Mouse (Mus musculus) midbrain, embryonic 12.5 days (tissue): ENCODE data around the gene Olfm1. TPM values are rescaled to one million over a fixed set of nuclear protein-coding genes. Genes with fewer than 3 reads are reported as not detected.

Source experiments
- ATAC-seq: fragments of 200-750 bp; cut with Nextera tagmentation; 2 replicates; pipeline ENCODE4 v1.8.0; 2017; ENCODE audit warnings: low read depth, moderate TSS enrichment, moderate library complexity; ENCODE audit not compliant: low FRiP score
- H3K27ac ChIP-seq: fragments of 300-500 bp; sonication (generic); replicated peaks from 2 replicates; pipeline ENCODE4 v1.5.1; 2016; ENCODE audit warnings: mild to moderate bottlenecking
- H3K27me3 ChIP-seq: fragments of 300-500 bp; sonication (generic); 2 replicates; pipeline ENCODE4 v1.6.1; 2016; ENCODE audit warnings: mild to moderate bottlenecking
- H3K36me3 ChIP-seq: fragments of 300-500 bp; sonication (generic); 2 replicates; pipeline ENCODE4 v1.6.1; 2016
- H3K4me1 ChIP-seq: fragments of 300-500 bp; sonication (generic); 2 replicates; pipeline ENCODE4 v1.6.1; 2016
- H3K4me2 ChIP-seq: fragments of 300-500 bp; sonication (generic); replicated peaks from 2 replicates; pipeline ENCODE4 v1.6.1; 2016; ENCODE audit warnings: mild to moderate bottlenecking, moderate library complexity
- H3K4me3 ChIP-seq: fragments of 300-500 bp; sonication (generic); 2 replicates; pipeline ENCODE4 v1.5.1; 2016; ENCODE audit warnings: mild to moderate bottlenecking
- H3K9ac ChIP-seq: fragments of 300-500 bp; sonication (generic); replicated peaks from 2 replicates; pipeline ENCODE4 v1.6.1; 2016; ENCODE audit warnings: mild to moderate bottlenecking, moderate library complexity
- H3K9me3 ChIP-seq: fragments of 300-500 bp; sonication (generic); 2 replicates; pipeline ENCODE4 v1.6.1; 2016; ENCODE audit warnings: mild to moderate bottlenecking
- WGBS: fragments of 180-500 bp; shearing (Covaris S2); methylation state at CpG from one replicate; pipeline ENCODE4 v1.1.7; 2016; 5-methylcytosine and 5-hydroxymethylcytosine counted together
- polyA plus RNA-seq: library from polyadenylated mRNA; unstranded; fragments of >200 nt; fragmentation: Nextera tagmentation; extraction: Ambion mirVana; gene quantifications from 2 replicates; pipeline ENCODE4 v1.2.1, GENCODE M21; 2016

Olfm1 gene
- polyA plus RNA-seq = 105 and 125 TPM in 2 replicates

DNA sequence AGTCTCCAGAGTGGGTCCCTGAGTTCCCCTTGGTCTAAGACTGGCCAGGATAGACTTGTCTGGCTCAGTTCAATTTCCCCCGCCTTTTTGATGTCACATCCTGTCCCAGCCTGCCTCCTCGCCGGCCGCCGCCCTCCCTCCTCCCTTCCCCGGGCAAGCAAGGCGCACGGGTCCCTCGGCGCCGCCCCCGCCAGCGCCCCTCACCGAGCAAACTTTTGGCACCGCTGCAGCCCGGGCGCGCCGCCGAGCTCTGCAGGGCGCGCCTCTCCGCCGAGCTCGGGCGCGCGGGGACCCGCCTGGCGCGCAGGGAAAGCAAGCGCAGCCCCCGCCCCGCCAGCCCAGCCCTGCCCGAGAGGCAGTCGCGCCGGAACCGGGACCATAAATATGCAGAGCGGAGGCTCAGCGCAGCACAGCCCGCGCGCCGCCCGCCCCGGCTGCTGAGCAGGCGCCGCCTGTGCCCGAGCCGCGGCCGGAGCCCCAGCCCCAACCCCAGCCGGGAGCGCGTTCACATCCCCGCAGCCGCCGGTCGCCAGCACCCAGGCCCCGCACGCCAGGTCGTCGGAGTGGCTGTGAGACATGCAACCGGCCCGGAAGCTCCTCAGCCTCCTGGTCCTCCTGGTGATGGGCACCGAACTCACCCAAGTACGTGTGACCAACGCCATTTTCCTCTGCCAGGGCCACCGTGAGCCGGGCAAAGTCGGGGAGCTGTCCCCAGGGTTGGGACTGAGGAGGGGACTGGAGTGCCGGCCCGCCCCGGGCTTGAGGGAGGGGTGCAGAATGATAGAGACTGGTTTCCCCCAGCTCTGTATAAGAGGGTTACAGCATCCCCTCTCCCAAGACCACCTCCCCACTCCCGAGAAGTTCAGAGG lies at the start of gene Olfm1:
Olfm1 (plus strand) TSS at position 172 of the 869 bp plus-strand sequence.
- Histone ChIP-seq H3K36me3 (no peaks in the 10 kb centered on the region), H3K4me1 (peaks cover 46% of the 10 kb centered on the region), H3K4me3 (peak within 1 kb of the TSS; percentile 71), H3K4me2 (peak within 1 kb of the TSS; percentile 77), H3K27me3 (0 out of 2 replicates have a peak, but pooled peaks cover 18% of the 10 kb centered on the region), H3K9me3 (no peaks in the 10 kb centered on the region), H3K27ac (peak within 1 kb of the TSS; percentile 84), H3K9ac (peak within 1 kb of the TSS; percentile 78)
- ATAC-seq = peak; percentile 85
- 1% methylated on average over 72 of the region's 76 CpGs for WGBS

DNA sequence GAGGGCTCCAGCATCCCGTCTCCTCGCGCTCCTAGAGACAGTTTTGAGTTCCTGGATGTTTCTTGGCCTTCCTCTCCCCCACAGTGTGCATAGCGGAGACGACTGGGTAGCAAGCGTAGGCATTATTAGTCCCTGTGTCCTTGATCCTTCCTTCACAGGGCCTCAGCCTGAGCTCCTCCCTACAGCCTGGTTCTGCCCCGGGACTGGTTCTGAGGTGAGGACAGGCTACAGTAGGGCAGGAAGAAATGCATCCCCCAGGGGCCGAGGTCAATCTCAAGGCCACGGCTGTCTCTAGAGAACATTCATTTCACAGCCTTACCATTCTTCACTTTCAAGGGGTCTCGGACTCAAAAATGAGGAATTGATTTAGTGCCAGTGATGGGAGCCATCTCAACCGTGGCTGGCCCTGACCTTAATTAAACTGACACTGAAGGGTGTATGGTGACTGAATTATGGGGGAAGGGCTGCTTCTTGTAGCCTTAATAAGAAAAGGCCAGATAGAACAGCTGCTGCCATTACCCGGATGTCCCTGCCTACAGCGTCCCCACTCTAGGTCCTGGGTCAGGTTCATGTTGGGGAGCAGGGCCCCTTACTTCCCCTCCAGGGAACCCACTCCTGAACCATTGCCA lies 49.3 kb upstream of the Olfm1 start:
- no peaks in the 10 kb centered on the region for H3K9me3 ChIP-seq
- no peak overlapping the region for H3K4me3 ChIP-seq
- no peak overlapping the region for H3K9ac ChIP-seq
- no peak overlapping the region for H3K4me2 ChIP-seq
- H3K36me3 ChIP-seq = no peaks in the 10 kb centered on the region
- 65% methylated on average over 13 of the region's 13 CpGs for WGBS
- 0 out of 2 replicates have a peak overlapping the region, but pooled peaks have one; percentile 15 for H3K27ac ChIP-seq
- no peak for ATAC-seq
- H3K4me1 ChIP-seq = peaks cover 7% of the 10 kb centered on the region; the same call in 1 of the 2 replicates
- no peaks in the 10 kb centered on the region for H3K27me3 ChIP-seq

DNA sequence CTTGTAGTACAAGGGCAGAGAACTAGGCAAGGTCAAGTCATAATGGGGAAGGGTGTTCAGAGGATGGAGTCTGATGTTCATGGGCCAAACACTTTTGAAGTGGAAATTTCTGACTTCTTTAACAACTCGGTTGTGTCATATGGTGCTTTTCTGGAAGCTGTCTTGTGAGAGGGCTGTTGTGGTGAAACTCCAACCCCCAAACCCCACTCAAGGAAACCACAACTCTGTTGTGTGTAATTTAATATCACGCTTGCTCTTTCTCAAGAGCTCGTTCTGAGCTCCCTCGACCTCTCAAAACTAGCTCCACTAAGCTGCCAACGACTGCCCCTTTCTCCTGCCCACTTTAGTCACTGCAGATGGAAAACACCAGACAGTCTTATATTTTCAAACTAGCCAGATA lies 47.1 kb upstream of the Olfm1 start:
- H3K4me3 ChIP-seq = no peak overlapping the region
- no peaks in the 10 kb centered on the region for H3K9me3 ChIP-seq
- no peaks in the 10 kb centered on the region for H3K36me3 ChIP-seq
- no peak overlapping the region for H3K9ac ChIP-seq
- no peaks in the 10 kb centered on the region for H3K27me3 ChIP-seq
- WGBS = 88% methylated on average over 5 of the region's 5 CpGs
- no peak for ATAC-seq
- no peak overlapping the region for H3K27ac ChIP-seq
- no peak overlapping the region for H3K4me2 ChIP-seq
- peaks cover 12% of the 10 kb centered on the region; the same call in 1 of the 2 replicates for H3K4me1 ChIP-seq

DNA sequence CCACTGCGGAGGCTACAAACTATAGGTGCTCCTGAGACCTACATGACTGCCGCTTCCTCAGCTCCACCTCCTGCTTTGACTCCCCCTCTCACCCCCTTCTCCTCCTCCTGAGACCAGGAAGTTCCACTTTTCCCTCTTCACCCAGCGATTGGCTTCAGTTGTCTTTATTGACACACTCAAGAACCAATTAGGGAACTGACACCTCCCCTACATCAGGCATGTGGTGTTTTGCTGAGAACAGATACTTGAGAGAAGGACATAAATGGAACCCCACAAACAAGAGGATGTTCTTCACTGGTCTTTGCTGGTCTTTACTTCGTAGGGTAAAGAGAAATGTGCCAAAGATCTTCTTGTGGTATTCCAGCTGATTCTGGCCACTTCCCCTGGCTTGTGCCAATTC lies 46.6 kb upstream of the Olfm1 start:
- H3K27me3 ChIP-seq = no peaks in the 10 kb centered on the region
- H3K9ac ChIP-seq = no peak overlapping the region
- no peak overlapping the region for H3K27ac ChIP-seq
- H3K9me3 ChIP-seq = no peaks in the 10 kb centered on the region
- WGBS = 69% methylated on average over 4 of the region's 4 CpGs
- no peak overlapping the region for H3K4me3 ChIP-seq
- H3K4me1 ChIP-seq = peaks cover 12% of the 10 kb centered on the region; the same call in 1 of the 2 replicates
- no peaks in the 10 kb centered on the region for H3K36me3 ChIP-seq
- ATAC-seq = no peak
- no peak overlapping the region for H3K4me2 ChIP-seq

DNA sequence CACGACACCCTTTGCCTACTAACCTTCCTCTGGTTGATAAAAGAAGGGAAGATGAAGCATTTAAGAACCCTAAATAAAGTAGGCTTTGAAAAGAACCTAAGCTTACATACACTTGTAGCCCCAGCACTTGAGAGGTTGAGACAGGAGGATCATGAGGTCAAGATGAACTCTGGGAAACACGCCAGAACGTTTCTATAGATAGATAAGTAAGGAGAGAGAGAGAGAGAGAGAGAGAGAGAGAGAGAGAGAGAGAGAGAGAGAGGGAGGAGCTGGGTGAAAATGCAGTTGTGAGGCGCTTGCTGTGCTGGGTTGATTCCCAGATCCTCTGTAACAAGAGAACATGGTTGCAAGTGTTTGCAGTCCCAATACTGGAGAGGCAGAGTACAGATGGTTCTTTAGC lies 46.1 kb upstream of the Olfm1 start:
- 85% methylated on average over 4 of the region's 4 CpGs for WGBS
- Histone ChIP-seq H3K36me3 (no peaks in the 10 kb centered on the region), H3K4me2 (no peak overlapping the region), H3K4me1 (peaks cover 12% of the 10 kb centered on the region; the same call in 1 of the 2 replicates), H3K9ac (no peak overlapping the region), H3K9me3 (no peaks in the 10 kb centered on the region), H3K27me3 (no peaks in the 10 kb centered on the region), H3K27ac (no peak overlapping the region), H3K4me3 (no peak overlapping the region)
- no peak for ATAC-seq

DNA sequence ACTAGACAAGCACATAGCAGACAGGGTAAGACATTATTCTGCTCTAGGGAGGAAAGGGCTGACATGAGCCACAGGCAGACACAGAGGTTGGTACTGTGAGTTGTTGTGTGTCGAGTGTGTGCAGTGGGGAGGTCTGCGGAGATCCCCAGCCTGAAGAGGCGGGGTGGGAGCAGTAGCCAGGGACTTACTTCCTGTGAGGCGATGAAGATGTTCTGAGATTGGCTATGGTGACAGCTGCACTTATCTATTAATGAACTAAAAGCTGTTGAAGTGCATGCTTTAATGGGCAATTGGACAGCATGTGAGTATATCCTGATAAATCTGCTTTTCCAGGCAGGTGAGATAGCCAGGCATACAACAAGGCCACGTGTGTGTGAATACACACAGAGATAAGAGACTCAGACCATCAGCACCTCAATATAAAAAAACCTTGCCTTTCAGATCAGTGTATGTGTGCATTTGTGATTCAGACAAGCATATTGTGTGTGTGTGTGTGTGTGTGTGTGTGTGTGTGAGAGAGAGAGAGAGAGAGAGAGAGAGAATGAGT lies 45.5 kb upstream of the Olfm1 start:
- 79% methylated on average over 5 of the region's 5 CpGs for WGBS
- Histone ChIP-seq H3K4me3 (no peak overlapping the region), H3K27ac (no peak overlapping the region), H3K4me1 (peaks cover 8% of the 10 kb centered on the region; the same call in 1 of the 2 replicates), H3K9me3 (no peaks in the 10 kb centered on the region), H3K36me3 (no peaks in the 10 kb centered on the region), H3K9ac (no peak overlapping the region), H3K27me3 (no peaks in the 10 kb centered on the region), H3K4me2 (no peak overlapping the region)
- ATAC-seq = no peak

DNA sequence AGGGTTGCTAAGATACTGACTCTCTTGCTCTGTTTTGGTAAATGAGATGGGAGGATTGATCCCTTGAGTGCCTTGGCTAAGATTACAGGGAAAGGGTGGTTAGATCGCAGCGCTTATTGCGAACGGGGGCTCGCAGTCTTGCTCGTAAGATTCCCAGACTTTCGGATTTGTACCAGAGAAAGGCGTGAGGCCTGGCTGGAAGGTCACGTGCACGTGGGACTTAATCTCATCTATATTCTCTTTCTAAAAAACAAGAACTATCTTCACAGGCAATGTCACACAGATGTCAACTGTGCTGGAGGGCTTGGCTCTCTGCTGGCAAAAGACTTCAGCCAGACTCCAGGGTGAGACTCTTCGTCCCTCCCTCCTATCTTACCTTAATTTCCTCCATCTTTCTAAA lies 43.1 kb upstream of the Olfm1 start:
- Histone ChIP-seq H3K27ac (no peak overlapping the region), H3K4me1 (peaks cover 5% of the 10 kb centered on the region; the same call in 1 of the 2 replicates), H3K36me3 (no peaks in the 10 kb centered on the region), H3K9me3 (no peaks in the 10 kb centered on the region), H3K4me3 (no peak overlapping the region), H3K27me3 (no peaks in the 10 kb centered on the region), H3K9ac (no peak overlapping the region), H3K4me2 (no peak overlapping the region)
- WGBS = 79% methylated on average over 11 of the region's 11 CpGs
- no peak for ATAC-seq

DNA sequence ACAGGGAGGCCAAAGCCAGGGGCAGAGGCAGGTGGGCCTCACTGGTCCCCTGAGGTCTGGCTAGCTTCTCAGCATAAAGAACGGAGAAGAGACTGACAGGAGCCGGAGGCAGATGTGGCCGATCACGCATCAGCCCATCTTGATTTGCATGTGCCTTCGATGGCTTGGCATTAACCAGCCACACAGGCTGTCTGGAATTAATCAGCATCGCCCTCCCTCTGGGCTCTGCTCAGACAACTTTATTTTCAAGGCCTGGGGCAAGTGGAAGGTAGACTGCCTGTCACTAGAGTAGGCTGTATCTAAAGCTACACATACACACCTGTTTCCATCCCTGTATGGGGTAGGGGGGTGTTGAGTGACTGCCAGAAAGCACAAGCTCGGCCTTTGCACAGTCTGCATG lies 32.2 kb upstream of the Olfm1 start:
- WGBS = 66% methylated on average over 7 of the region's 7 CpGs
- no peak overlapping the region for H3K9ac ChIP-seq
- no peak for ATAC-seq
- H3K4me1 ChIP-seq = peaks cover 7% of the 10 kb centered on the region; the same call in 1 of the 2 replicates
- H3K4me3 ChIP-seq = no peak overlapping the region
- no peaks in the 10 kb centered on the region for H3K9me3 ChIP-seq
- H3K27ac ChIP-seq = no peak overlapping the region
- no peaks in the 10 kb centered on the region for H3K36me3 ChIP-seq
- H3K4me2 ChIP-seq = no peak overlapping the region
- no peaks in the 10 kb centered on the region for H3K27me3 ChIP-seq

DNA sequence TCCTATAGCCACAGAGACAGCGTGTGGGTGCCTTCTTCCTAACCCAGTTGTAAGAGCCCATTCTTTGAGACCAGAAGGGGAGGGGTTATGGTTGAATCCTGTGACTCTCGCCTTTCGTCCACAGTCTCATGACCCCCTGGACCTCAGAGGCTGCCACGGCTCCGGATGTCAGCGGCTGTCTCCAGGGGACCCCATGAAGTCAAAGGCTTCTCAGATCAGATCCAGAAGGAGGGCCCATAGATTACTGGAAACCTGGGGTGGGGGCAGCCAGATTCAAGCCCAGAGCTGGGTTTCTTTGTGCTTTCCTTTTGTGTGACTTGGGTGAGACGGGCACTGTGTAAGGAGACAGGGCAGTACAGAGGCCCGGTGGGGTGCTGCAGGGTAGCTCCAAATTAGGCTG lies 27.2 kb upstream of the Olfm1 start:
- no peak overlapping the region for H3K4me2 ChIP-seq
- no peak overlapping the region for H3K9ac ChIP-seq
- H3K4me3 ChIP-seq = no peak overlapping the region
- H3K27ac ChIP-seq = no peak overlapping the region
- H3K36me3 ChIP-seq = no peaks in the 10 kb centered on the region
- no peaks in the 10 kb centered on the region for H3K9me3 ChIP-seq
- 51% methylated on average over 8 of the region's 8 CpGs for WGBS
- H3K27me3 ChIP-seq = no peaks in the 10 kb centered on the region
- no peak for ATAC-seq
- H3K4me1 ChIP-seq = no peaks in the 10 kb centered on the region

DNA sequence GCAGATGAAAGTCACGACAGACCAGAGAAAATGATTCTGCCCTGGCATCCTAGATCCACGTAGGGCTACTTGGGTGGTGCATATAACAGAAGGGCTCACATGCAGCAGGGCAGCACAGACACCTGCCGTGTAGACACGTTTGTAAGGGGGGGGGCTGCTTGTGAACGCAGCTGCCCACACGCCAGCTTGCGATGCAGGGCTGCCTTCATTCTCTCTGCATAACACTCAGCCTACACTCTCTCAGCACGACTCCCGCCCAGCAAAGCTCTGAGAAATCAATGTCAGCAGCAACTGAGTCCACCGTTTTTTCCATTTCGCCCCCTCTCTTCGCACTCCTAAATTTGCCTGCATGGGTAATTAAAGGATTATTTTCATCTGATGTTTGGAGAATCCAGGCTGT lies 23.5 kb upstream of the Olfm1 start:
- H3K4me3 ChIP-seq = no peak overlapping the region
- ATAC-seq = no peak
- 74% methylated on average over 12 of the region's 12 CpGs for WGBS

DNA sequence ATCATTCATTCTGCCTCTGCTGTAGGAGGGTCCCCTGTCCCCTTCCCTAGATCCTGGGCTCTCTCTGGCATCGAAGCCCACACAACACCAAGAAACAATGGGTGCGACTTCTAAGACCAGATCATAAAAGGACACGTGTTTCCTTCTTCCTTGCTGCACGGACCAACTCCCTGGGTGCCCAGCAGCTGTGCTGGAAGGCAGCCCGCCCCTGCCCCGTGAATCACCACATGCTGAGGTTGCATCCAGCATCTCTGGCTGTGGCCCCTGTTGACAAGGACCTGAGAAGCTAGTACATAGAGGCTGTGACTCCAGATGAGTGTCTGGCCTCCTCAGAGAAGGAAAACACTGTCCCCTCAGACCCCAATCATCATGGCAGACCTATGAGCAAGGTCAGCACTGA lies 20.8 kb upstream of the Olfm1 start:
- Histone ChIP-seq H3K4me2 (no peak overlapping the region), H3K9me3 (no peaks in the 10 kb centered on the region), H3K4me3 (no peak overlapping the region), H3K36me3 (no peaks in the 10 kb centered on the region), H3K4me1 (no peaks in the 10 kb centered on the region), H3K27me3 (no peaks in the 10 kb centered on the region), H3K27ac (no peak overlapping the region), H3K9ac (no peak overlapping the region)
- WGBS = 75% methylated on average over 6 of the region's 6 CpGs
- no peak for ATAC-seq

More for the DNA sequence above, 23.5 kb upstream of the Olfm1 start:
- Histone ChIP-seq H3K27ac (no peak overlapping the region), H3K9me3 (no peaks in the 10 kb centered on the region), H3K36me3 (no peaks in the 10 kb centered on the region), H3K27me3 (no peaks in the 10 kb centered on the region), H3K4me2 (no peak overlapping the region), H3K9ac (no peak overlapping the region), H3K4me1 (no peaks in the 10 kb centered on the region)
